Mouse (Mus musculus) liver, embryonic 12.5 days (tissue): ENCODE results near the gene Gm10309. TPM values are rescaled to one million over a fixed set of nuclear protein-coding genes. Genes with fewer than 3 reads are reported as not detected.
"Not testable (repeated sequence)": the region's sequence is repeated elsewhere in the genome, so short reads cannot be mapped to it uniquely, and the experiment has no call there.

Source experiments
- ATAC-seq: fragments of 200-750 bp; cut with Nextera tagmentation; 2 replicates; pipeline ENCODE4 v1.8.0; 2017; ENCODE audit warnings: moderate number of reproducible peaks, mild to moderate bottlenecking, moderate library complexity
- H3K27ac ChIP-seq: fragments of 300-500 bp; sonication (generic); 2 replicates; pipeline ENCODE4 v1.5.1; 2016; ENCODE audit warnings: mild to moderate bottlenecking
- H3K27me3 ChIP-seq: fragments of 300-500 bp; sonication (generic); replicated peaks from 2 replicates; pipeline ENCODE4 v1.6.1; 2016; ENCODE audit warnings: mild to moderate bottlenecking, moderate library complexity
- H3K36me3 ChIP-seq: fragments of 300-500 bp; sonication (generic); 2 replicates; pipeline ENCODE4 v1.6.1; 2016; ENCODE audit warnings: mild to moderate bottlenecking, moderate library complexity
- H3K4me1 ChIP-seq: fragments of 300-500 bp; sonication (generic); 2 replicates; pipeline ENCODE4 v1.6.1; 2016
- H3K4me2 ChIP-seq: fragments of 300-500 bp; sonication (generic); 2 replicates; pipeline ENCODE4 v1.6.1; 2016; ENCODE audit warnings: mild to moderate bottlenecking, moderate library complexity
- H3K4me3 ChIP-seq: fragments of 300-500 bp; sonication (generic); 2 replicates; pipeline ENCODE4 v1.5.1; 2016; ENCODE audit warnings: mild to moderate bottlenecking, moderate library complexity
- H3K9ac ChIP-seq: fragments of 300-500 bp; sonication (generic); 2 replicates; pipeline ENCODE4 v1.6.1; 2016; ENCODE audit warnings: mild to moderate bottlenecking, moderate library complexity
- H3K9me3 ChIP-seq: fragments of 300-500 bp; sonication (generic); replicated peaks from 2 replicates; pipeline ENCODE4 v1.6.1; 2016; ENCODE audit warnings: mild to moderate bottlenecking, moderate library complexity
- WGBS: fragments of 180-500 bp; shearing (Covaris S2); methylation state at CpG from one replicate; pipeline ENCODE4 v1.1.7; 2016; ENCODE audit not compliant: insufficient replicate concordance; 5-methylcytosine and 5-hydroxymethylcytosine counted together
- polyA plus RNA-seq: library from polyadenylated mRNA; unstranded; fragments of >200 nt; fragmentation: Nextera tagmentation; extraction: Ambion mirVana; gene quantifications from 2 replicates; pipeline ENCODE4 v1.2.1, GENCODE M21; 2016

Gm10309 gene
- polyA plus RNA-seq, 1 experiment from 2014 or later: 0.07 TPM

GRCm38 (mm10) chr17:86489827-86490226, 15.2 kb downstream of the Gm10309 start:
- H3K4me2 ChIP-seq: no peak overlapping the region

GRCm38 (mm10) chr17:86487450-86487849, 17.6 kb downstream of the Gm10309 start:
- H3K4me3 ChIP-seq: no peak overlapping the region
- H3K27me3 ChIP-seq: 0 out of 2 replicates have a peak, but pooled peaks cover 6% of the 10 kb centered on the region
- no peak overlapping the region for H3K27ac ChIP-seq
- peaks cover 30% of the 10 kb centered on the region for H3K4me1 ChIP-seq
- H3K36me3 ChIP-seq: no peaks in the 10 kb centered on the region
- no peak overlapping the region for H3K4me2 ChIP-seq
- ATAC-seq: no peak
- no peak overlapping the region for H3K9ac ChIP-seq
- WGBS: 21% methylated on average over 3 of the region's 3 CpGs
- no peaks in the 10 kb centered on the region for H3K9me3 ChIP-seq

More at GRCm38 (mm10) chr17:86489827-86490226, 15.2 kb downstream of the Gm10309 start:
- no peaks in the 10 kb centered on the region for H3K9me3 ChIP-seq
- H3K4me1 ChIP-seq: peaks cover 53% of the 10 kb centered on the region
- H3K9ac ChIP-seq: no peak overlapping the region
- H3K36me3 ChIP-seq: no peaks in the 10 kb centered on the region
- ATAC-seq: no peak
- WGBS: 67% methylated on average over 10 of the region's 10 CpGs
- 0 out of 2 replicates have a peak, but pooled peaks cover 6% of the 10 kb centered on the region for H3K27me3 ChIP-seq
- H3K4me3 ChIP-seq: no peak overlapping the region
- no peak overlapping the region for H3K27ac ChIP-seq

GRCm38 (mm10) chr17:86486657-86487056, 18.4 kb downstream of the Gm10309 start:
- ATAC-seq: no peak
- peaks cover 22% of the 10 kb centered on the region for H3K4me1 ChIP-seq
- 61% methylated on average over 5 of the region's 5 CpGs for WGBS

DNA sequence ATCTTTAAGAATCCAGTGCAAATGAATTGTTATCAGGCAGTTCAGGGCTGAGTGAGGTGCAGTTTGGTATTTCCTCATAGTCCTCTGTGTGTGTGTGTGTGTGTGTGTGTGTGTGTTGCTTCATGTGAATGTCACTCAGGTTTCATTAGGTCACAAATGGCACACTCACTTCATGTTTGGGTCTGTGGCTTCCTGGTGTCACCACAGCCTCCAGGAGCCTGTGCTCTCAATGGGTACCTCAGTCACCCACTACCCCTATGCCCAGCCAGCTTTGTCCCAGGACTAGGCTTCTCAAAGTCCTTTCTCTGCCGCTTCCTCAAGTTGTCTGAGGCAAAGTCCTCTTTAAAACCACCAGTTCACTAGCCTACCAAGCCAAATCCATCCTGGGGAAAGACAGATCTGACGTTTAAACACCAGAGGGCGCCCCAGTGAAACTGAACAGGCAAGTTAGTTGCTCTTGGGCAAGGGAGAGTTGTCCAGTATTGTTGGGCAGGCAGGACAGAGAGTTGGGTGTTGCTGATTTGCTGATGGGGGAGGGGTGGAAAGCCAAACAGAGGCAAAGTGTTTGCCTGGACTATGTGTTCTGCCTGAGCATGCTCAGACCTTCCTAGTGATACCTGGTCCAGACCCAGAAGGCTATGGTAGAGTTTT, 20.8 kb downstream of the Gm10309 start:
- WGBS: 8% methylated on average over 3 of the region's 3 CpGs
- peak; percentile 63 for ATAC-seq
- no peaks in the 10 kb centered on the region for H3K36me3 ChIP-seq
- no peaks in the 10 kb centered on the region for H3K27me3 ChIP-seq
- peaks cover 22% of the 10 kb centered on the region for H3K4me1 ChIP-seq
- no peak overlapping the region for H3K9ac ChIP-seq
- H3K4me3 ChIP-seq: no peak overlapping the region
- no peak overlapping the region for H3K27ac ChIP-seq
- H3K9me3 ChIP-seq: no peaks in the 10 kb centered on the region
- H3K4me2 ChIP-seq: no peak overlapping the region

More at GRCm38 (mm10) chr17:86486657-86487056, 18.4 kb downstream of the Gm10309 start:
- no peaks in the 10 kb centered on the region for H3K9me3 ChIP-seq
- H3K9ac ChIP-seq: no peak overlapping the region
- no peak overlapping the region for H3K4me2 ChIP-seq
- H3K27me3 ChIP-seq: 0 out of 2 replicates have a peak, but pooled peaks cover 6% of the 10 kb centered on the region
- H3K4me3 ChIP-seq: no peak overlapping the region
- no peak overlapping the region for H3K27ac ChIP-seq
- no peaks in the 10 kb centered on the region for H3K36me3 ChIP-seq

GRCm38 (mm10) chr17:86482675-86483074, 22.4 kb downstream of the Gm10309 start:
- Histone ChIP-seq H3K27me3 (no peaks in the 10 kb centered on the region), H3K9ac (no peak overlapping the region), H3K4me2 (no peak overlapping the region), H3K4me3 (no peak overlapping the region), H3K9me3 (no peaks in the 10 kb centered on the region), H3K4me1 (peaks cover 8% of the 10 kb centered on the region), H3K27ac (no peak overlapping the region), H3K36me3 (no peaks in the 10 kb centered on the region)
- WGBS: 70% methylated on average over 10 of the region's 10 CpGs
- ATAC-seq: no peak

DNA sequence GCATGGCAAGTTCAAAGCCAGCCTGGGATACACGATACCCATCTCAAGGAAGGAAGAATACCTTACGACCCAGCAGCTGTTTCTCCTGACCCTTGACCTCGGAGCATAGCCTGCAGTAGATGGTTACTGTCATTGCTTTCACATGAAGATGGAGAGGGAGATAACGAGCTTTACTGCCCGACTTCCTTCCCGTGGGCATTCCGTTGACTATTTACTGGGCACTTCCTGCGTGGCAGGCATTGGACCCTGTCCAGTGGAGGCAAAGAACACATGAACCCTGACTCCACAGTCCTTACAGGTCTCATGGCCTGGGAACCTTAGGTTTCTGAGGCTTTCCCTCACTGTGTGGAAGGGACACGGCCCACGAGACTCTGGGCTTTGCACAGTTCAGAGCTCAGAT, 25.6 kb downstream of the Gm10309 start:
- H3K36me3 ChIP-seq: no peaks in the 10 kb centered on the region
- no peaks in the 10 kb centered on the region for H3K27me3 ChIP-seq
- WGBS: 65% methylated on average over 10 of the region's 10 CpGs
- no peak overlapping the region for H3K9ac ChIP-seq
- H3K4me2 ChIP-seq: no peak overlapping the region
- no peak overlapping the region for H3K27ac ChIP-seq
- no peak for ATAC-seq
- no peaks in the 10 kb centered on the region for H3K4me1 ChIP-seq
- H3K4me3 ChIP-seq: no peak overlapping the region
- no peaks in the 10 kb centered on the region for H3K9me3 ChIP-seq

- not testable (repeated sequence) for H3K9ac ChIP-seq, H3K4me1 ChIP-seq, H3K9me3 ChIP-seq, H3K4me2 ChIP-seq, H3K36me3 ChIP-seq, H3K4me3 ChIP-seq, ATAC-seq, H3K27me3 ChIP-seq, H3K27ac ChIP-seq
These were observed 27.6 kb downstream of the Gm10309 start for GRCm38 (mm10) chr17:86477401-86477800.

DNA sequence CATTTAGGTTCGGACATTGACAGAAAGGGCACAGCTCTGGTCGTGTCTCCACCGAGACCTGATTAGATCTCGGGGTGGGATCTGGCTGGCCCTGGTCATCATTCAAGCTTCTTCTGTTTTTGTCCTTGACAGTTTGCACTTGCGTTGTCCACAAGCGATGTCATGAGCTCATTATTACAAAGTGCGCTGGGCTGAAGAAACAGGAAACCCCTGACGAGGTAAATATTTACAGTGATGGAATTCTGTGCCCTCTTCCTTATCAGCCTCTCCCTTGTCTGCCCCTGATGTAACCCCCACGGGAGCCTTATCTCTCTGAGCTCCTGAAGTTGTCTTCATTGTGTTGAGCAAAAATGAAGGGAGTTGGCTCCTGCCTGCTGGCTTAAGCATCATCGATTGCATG, 28.4 kb downstream of the Gm10309 start:
- WGBS: 55% methylated on average over 10 of the region's 10 CpGs
- H3K4me3 ChIP-seq: no peak overlapping the region

GRCm38 (mm10) chr17:86471684-86472083, 33.3 kb downstream of the Gm10309 start:
- Histone ChIP-seq H3K9me3 (no peaks in the 10 kb centered on the region), H3K36me3 (no peaks in the 10 kb centered on the region), H3K27ac (no peak overlapping the region), H3K4me3 (no peak overlapping the region), H3K9ac (no peak overlapping the region), H3K4me1 (peaks cover 10% of the 10 kb centered on the region), H3K4me2 (no peak overlapping the region), H3K27me3 (no peaks in the 10 kb centered on the region)
- ATAC-seq: no peak
- WGBS: 41% methylated on average over 5 of the region's 5 CpGs

More for the DNA sequence above, 28.4 kb downstream of the Gm10309 start:
- no peak overlapping the region for H3K9ac ChIP-seq
- no peak for ATAC-seq
- H3K27ac ChIP-seq: no peak overlapping the region
- H3K9me3 ChIP-seq: no peaks in the 10 kb centered on the region
- no peaks in the 10 kb centered on the region for H3K4me1 ChIP-seq
- no peaks in the 10 kb centered on the region for H3K36me3 ChIP-seq
- no peak overlapping the region for H3K4me2 ChIP-seq
- H3K27me3 ChIP-seq: no peaks in the 10 kb centered on the region

DNA sequence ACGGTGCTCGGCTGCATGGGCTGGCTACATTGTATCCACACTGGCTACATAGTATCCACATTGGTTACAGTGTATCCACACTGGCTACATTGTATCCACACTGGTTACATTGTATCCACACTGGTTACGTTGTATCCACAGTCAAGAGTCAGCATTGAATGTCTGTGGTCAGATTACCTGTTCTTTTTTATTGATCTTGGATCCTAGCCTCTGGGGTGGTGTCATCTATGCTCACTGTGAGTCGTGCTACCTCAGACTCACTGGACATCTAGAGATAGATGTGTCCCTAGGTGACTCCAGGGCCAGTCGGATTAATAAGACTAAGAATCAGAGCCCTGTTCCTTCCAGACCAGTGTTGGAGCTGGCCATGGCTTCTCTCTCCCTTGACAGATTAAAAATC, 34.9 kb downstream of the Gm10309 start:
- H3K4me3 ChIP-seq: no peak overlapping the region
- H3K27me3 ChIP-seq: no peaks in the 10 kb centered on the region
- no peak overlapping the region for H3K4me2 ChIP-seq
- WGBS: 72% methylated on average over 5 of the region's 5 CpGs
- no peak overlapping the region for H3K9ac ChIP-seq
- peaks cover 14% of the 10 kb centered on the region for H3K4me1 ChIP-seq
- no peak for ATAC-seq
- H3K36me3 ChIP-seq: no peaks in the 10 kb centered on the region
- no peak overlapping the region for H3K27ac ChIP-seq
- no peaks in the 10 kb centered on the region for H3K9me3 ChIP-seq

GRCm38 (mm10) chr17:86467967-86468366, 37.1 kb downstream of the Gm10309 start:
- Histone ChIP-seq H3K36me3 (no peaks in the 10 kb centered on the region), H3K4me1 (peaks cover 14% of the 10 kb centered on the region), H3K4me2 (no peak overlapping the region), H3K9me3 (no peaks in the 10 kb centered on the region), H3K4me3 (no peak overlapping the region), H3K9ac (no peak overlapping the region), H3K27me3 (no peaks in the 10 kb centered on the region), H3K27ac (no peak overlapping the region)
- WGBS: 73% methylated on average over 5 of the region's 5 CpGs
- ATAC-seq: no peak

DNA sequence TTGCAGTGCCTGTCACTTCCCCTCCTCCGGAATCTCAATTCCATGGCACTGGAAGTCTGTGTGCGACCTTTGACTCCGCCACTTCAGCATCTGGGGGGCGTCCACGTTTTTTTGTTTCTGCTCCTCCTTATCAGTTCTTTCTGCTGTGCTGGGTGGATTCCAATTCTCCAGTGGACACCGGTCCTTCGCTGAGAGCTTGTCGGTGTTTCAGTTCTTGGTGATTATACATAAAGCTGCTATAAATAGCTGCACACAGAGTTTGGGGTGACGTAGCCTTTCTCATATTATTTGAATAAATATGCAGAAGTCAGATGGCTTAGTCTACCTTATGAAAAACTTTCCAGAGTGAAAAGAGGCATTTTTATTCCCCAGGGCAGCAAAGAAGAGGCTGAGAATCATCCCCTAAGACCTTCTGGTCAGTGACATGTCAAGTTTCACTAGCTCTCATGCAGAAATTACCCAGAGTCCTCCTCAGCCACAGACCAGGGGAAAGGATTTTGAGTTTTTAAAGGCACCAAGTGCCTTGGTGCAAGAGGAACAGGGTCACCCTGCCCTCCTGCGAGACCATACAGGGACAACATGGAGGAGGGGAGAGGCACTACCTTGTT, 37.6 kb downstream of the Gm10309 start:
- H3K27ac ChIP-seq: no peak overlapping the region
- no peaks in the 10 kb centered on the region for H3K27me3 ChIP-seq
- no peak overlapping the region for H3K9ac ChIP-seq
- no peak overlapping the region for H3K4me2 ChIP-seq
- H3K36me3 ChIP-seq: no peaks in the 10 kb centered on the region
- H3K4me1 ChIP-seq: peaks cover 14% of the 10 kb centered on the region
- no peak for ATAC-seq
- no peaks in the 10 kb centered on the region for H3K9me3 ChIP-seq
- no peak overlapping the region for H3K4me3 ChIP-seq
- WGBS: 53% methylated on average over 10 of the region's 10 CpGs
